Mouse (Mus musculus) testis, adult 2 months (tissue): Measurements from ENCODE around the gene Myadml2. TPM values are rescaled to one million over a fixed set of nuclear protein-coding genes. Genes with fewer than 3 reads are reported as not detected.

ENCODE experiments used
- H3K27ac ChIP-seq: fragments of 200-500 bp; 2 replicates; pipeline ENCODE4 v1.5.1; 2012; ENCODE audit warnings: low read depth, low read length; ENCODE audit not compliant: control insufficient read depth, insufficient read depth
- H3K27me3 ChIP-seq: fragments of 200-500 bp; 2 replicates; pipeline ENCODE4 v1.6.1; 2012; ENCODE audit warnings: mild to moderate bottlenecking, low read length, moderate library complexity; ENCODE audit not compliant: control insufficient read depth, insufficient read depth
- H3K36me3 ChIP-seq: fragments of 200-500 bp; 2 replicates; pipeline ENCODE4 v1.6.1; 2012; ENCODE audit warnings: mild to moderate bottlenecking, low read length; ENCODE audit not compliant: control insufficient read depth, insufficient read depth
- H3K4me1 ChIP-seq: fragments of 200-500 bp; 2 replicates; pipeline ENCODE4 v1.6.1; 2012; ENCODE audit warnings: low read length; ENCODE audit not compliant: control insufficient read depth, insufficient read depth
- H3K4me3 ChIP-seq: fragments of 200-500 bp; 2 replicates; pipeline ENCODE4 v1.5.1; 2012; ENCODE audit warnings: low read depth, mild to moderate bottlenecking, low read length, moderate library complexity, mixed read lengths; ENCODE audit not compliant: control insufficient read depth
- CTCF ChIP-seq: fragments of 200-500 bp; IDR thresholded peaks from 2 replicates; pipeline ENCODE4 v1.5.1; 2012; ENCODE audit warnings: low read depth, mild to moderate bottlenecking, inconsistent platforms, low read length, moderate library complexity; ENCODE audit not compliant: control insufficient read depth, insufficient read depth, insufficient replicate concordance
- POLR2A ChIP-seq: fragments of 200-500 bp; IDR thresholded peaks from 2 replicates; pipeline ENCODE4 v1.6.1; 2012; ENCODE audit warnings: low read depth, mild to moderate bottlenecking, inconsistent platforms, low read length, moderate library complexity; ENCODE audit not compliant: control insufficient read depth
- polyA plus RNA-seq: library from polyadenylated mRNA; depleted of rRNA; stranded (reverse); fragments of >200 nt; gene quantifications from 2 replicates; pipeline ENCODE4 v1.2.3, GENCODE M21; 2012

The Myadml2 gene
- polyA plus RNA-seq, 1 experiment = not detected

DNA sequence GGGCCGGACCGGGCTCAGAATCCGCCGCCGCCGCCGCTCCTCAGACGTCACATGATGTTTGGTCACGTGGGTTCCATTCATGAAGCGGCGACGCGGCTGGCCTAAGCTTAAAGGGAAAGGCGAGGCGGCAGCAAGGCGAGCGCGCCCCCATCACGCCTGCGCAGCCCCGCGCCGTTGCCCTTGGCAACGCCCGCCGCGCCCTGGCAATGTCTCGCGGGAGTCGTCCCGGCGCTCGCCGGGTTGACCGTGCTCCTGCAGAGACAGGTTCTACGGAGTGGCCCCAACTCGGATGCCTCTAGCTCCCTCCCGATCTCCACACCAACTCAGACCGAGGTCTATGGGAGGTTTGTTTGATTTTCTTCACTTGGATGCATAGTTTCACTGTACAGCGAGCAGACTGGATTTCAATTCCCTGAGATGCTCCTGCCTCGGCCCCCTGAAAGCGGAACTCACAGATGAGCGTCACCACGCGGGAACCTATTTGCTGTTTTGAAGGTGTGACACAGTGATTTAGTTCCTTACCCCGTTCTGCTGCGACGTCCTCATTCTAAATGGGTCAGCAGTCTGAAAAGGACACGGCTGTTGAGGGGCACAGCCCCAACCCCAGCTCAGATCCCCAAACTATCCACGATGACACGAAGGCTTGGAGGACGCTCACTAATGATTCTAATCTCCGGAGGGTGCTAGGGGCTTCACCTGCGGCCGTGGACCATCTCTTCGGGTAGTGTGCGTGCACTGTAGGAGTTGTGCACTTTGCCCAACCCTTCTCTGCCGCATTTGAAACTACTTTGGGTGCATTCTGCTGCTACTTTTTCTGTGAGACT, 14.2 kb downstream of the Myadml2 start, which contains the start of gene Mafg:
Gene Mafg (minus strand): TSS at position 81 of the 824 bp plus-strand sequence.
- no peaks in the 10 kb centered on the region for H3K36me3 ChIP-seq
- no peaks in the 10 kb centered on the region for H3K27me3 ChIP-seq
- H3K4me1 ChIP-seq = peaks cover 16% of the 10 kb centered on the region
- no peak for TF ChIP-seq CTCF
- peak; percentile 27; the same call in 1 of the 2 replicates for TF ChIP-seq POLR2A
- H3K27ac ChIP-seq = peak within 1 kb of the TSS; percentile 71
- H3K4me3 ChIP-seq = peak within 1 kb of the TSS; percentile 84

DNA sequence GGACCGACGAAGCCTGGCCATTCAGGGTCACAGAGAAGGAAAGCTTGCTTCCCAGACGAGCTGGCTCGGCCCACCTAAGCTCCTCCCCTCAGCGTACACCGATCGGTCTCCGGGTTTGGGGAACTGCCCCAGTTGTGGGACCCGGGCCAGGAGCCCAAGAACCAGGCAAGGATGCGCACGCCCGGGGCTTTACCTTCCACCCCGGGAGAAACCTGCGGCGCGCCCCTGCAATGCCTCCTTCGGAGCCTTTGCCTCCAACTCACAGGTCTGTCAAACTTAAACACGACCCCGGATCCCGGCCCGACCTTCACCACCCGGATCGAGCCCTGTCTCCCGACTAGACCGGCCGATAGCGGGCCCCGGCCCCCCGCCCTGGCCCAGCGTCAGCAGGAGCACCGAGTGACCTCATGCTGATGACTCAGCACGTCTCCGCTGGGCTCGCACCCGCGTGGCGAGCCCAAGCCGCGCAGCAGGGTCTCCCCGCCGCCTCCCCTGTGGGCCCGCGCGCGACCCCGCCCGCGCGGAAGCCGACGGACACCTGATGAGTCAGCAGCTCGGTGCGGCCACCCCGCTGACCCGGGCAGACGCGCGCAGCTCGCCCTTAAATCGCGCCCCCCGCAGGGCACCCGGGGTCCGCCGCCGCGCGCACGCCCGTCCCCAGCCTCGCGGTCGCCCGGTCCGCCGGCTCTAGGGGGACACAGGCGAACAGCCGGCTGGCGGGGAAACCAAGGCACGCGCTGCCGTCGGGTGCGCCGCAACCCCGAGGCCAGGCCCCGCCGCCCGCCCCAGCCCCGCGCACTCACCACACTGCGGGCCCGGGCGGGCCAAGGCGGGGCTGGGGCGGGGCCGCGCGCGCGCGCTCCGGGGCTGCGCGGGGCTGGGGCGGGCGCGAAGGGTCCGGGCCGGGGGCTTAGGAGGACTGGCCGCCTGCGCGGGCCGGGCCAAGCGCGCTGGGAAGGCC, 15.1 kb downstream of the Myadml2 start:
- Histone ChIP-seq H3K4me3 (peak overlapping the region; percentile 84), H3K27ac (peak overlapping the region; percentile 71), H3K27me3 (no peaks in the 10 kb centered on the region), H3K36me3 (no peaks in the 10 kb centered on the region), H3K4me1 (peaks cover 16% of the 10 kb centered on the region)
- TF ChIP-seq POLR2A = no peak
- no peak for TF ChIP-seq CTCF

DNA sequence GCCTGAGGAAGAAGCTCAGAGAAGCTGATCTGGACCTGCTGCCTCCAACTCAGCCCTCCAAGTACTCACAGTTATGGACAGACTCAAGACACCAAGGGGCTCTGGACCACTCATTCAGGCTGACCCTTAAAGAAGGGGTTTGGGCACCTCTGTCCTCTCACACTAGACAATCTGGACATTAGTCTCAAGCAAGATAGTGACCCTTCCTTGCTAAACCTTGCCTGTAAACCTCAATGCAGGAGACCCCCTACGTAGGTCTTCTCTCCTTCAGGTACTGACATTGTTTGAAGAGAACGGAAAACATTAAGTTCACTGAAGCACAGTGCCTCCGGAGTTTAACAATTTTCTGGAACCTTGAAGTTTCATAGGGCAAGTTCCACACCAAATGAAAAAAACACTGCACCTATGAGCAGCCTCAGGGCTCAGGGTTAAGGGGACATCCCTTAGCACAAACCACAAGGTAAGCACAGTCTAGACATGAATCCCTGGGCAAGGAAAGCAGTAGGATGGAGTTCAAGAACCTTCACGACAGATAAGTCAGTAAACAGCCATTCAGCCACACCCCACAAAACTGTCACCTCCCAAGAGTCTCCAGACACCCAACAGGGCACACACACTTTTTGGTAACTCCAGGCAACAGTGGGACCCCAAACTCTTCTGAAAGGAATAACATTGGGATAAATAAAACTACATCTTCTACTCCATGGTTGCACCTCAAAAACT, 16.1 kb downstream of the Myadml2 start:
- Histone ChIP-seq H3K36me3 (no peaks in the 10 kb centered on the region), H3K27ac (no peak overlapping the region), H3K27me3 (no peaks in the 10 kb centered on the region), H3K4me3 (no peak overlapping the region), H3K4me1 (peaks cover 16% of the 10 kb centered on the region)
- TF ChIP-seq CTCF (no peak), POLR2A (no peak)

- Histone ChIP-seq H3K4me1 (peaks cover 16% of the 10 kb centered on the region), H3K27me3 (no peaks in the 10 kb centered on the region), H3K36me3 (no peaks in the 10 kb centered on the region), H3K27ac (no peak overlapping the region), H3K4me3 (no peak overlapping the region)
- TF ChIP-seq CTCF (no peak), POLR2A (no peak)
Observed at GRCm38 (mm10) chr11:120630881-120631725, 16.9 kb downstream of the Myadml2 start.

DNA sequence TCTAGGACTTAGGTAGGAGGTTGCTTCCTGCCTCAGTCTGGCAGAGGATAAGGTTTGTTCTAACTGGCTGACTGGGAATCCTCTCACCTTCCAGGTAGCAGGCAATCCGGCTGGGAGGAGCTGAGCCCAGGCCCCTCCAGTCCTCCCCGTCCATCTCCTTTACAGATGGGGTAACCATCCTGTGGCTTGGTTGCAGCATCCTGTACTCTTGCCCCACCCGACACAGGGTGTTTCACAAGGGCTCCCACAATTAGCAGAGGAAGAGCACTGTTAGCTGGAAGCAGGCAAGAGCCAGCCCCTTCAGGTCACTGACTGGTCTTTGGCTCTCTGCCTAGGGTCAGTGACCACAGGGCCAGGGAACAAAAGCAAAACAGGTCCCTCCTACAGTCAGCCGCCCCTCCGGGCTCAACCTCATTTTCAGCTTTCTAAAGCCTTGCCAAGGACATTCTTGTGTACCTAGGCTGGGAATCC, 17.5 kb downstream of the Myadml2 start:
- no peaks in the 10 kb centered on the region for H3K27me3 ChIP-seq
- H3K4me1 ChIP-seq = peaks cover 20% of the 10 kb centered on the region
- no peak for TF ChIP-seq POLR2A
- TF ChIP-seq CTCF = no peak
- H3K27ac ChIP-seq = peak overlapping the region; percentile 39; the same call in 1 of the 2 replicates
- no peak overlapping the region for H3K4me3 ChIP-seq
- H3K36me3 ChIP-seq = no peaks in the 10 kb centered on the region

- Histone ChIP-seq H3K4me1 (peaks cover 24% of the 10 kb centered on the region), H3K27ac (peak overlapping the region; percentile 62), H3K27me3 (no peaks in the 10 kb centered on the region), H3K4me3 (no peak overlapping the region), H3K36me3 (no peaks in the 10 kb centered on the region)
- no peak for TF ChIP-seq POLR2A
- TF ChIP-seq CTCF = no peak
Observed at GRCm38 (mm10) chr11:120629911-120630310, 18.0 kb downstream of the Myadml2 start.
